Mouse (Mus musculus): Measurements from ENCODE around the gene D930020B18Rik. TPM values are rescaled to one million over a fixed set of nuclear protein-coding genes. Genes with fewer than 3 reads are reported as not detected.

The D930020B18Rik gene
- total and polyA plus RNA-seq, 3 experiments, result 0.61 to 0.65 TPM; not detected in 1

GRCm38 (mm10) chr10:121642054-121642947 lies 913 bp downstream of the D930020B18Rik start (continued):
- TF ChIP-seq HCFC1 (IDR thresholded peaks at IDR 0.05; ENCODE audit: low read depth, low read length) (no peak), NRF1 (IDR thresholded peaks at IDR 0.05; ENCODE audit: insufficient read depth, low read depth, low read length, poor library complexity, severe bottlenecking) (no peak), JUND (IDR thresholded peaks at IDR 0.05; ENCODE audit: low read depth, low read length) (no peak), TCF12 (IDR thresholded peaks at IDR 0.05; ENCODE audit: low read depth, low read length) (no peak), ZKSCAN1 (IDR thresholded peaks at IDR 0.05; ENCODE audit: low read depth, low read length) (no peak), MXI1 (IDR thresholded peaks at IDR 0.05; ENCODE audit: low read depth, low read length) (peak; percentile 74), ZNF384 (IDR thresholded peaks at IDR 0.05; ENCODE audit: low read depth, low read length) (no peak), KAT2A (conservative IDR thresholded peaks at IDR 0.05; ENCODE audit: low read depth, low read length) (no peak)

DNA sequence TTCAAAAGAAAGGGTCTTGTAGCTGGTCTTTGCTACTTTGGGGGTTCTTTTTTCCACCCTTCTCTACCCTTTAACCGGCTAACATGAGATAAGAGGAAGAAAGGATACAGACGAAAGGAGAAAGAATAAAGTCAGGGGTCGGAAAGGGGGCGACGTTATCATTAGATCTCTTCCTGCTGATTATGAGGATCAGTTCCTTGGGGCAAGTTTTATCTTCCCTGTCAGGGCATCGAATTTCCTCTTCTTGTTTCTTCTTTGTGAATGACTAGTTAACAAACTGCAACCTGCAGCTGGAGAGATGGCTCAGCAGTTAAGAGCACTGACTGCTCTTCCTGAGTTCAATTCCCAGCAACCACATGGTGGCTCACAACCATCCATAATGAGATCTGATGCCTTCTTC lies 4.9 kb downstream of the D930020B18Rik start:
- DNase-seq (ENCODE audit: low read depth, low spot score), result peak; percentile 76
- Histone ChIP-seq H3K36me3 (ENCODE audit: control insufficient read depth in 1 of 2, insufficient read depth in 2 of 2, low read length in 2 of 2) (peaks cover 0 to 24% of the 10 kb centered on the region in 2 experiments; a peak in 2 of 4 replicates), H3K79me2 (ENCODE audit: control insufficient read depth, insufficient read depth, low read length, poor library complexity) (peaks cover 8% of the 10 kb centered on the region), H3K9me3 (replicated peaks; ENCODE audit: insufficient read depth, low read length) (no peaks in the 10 kb centered on the region), H3K4me1 (ENCODE audit: control insufficient read depth in 1 of 2, insufficient read depth in 2 of 2, low read length in 2 of 2) (peaks cover 7 to 10% of the 10 kb centered on the region in 2 experiments), H3K9ac (ENCODE audit: control insufficient read depth, low read depth, low read length, poor library complexity, severe bottlenecking) (no peak overlapping the region), H3K4me3 (ENCODE audit: control insufficient read depth in 1 of 2, insufficient read depth in 1 of 2, low read depth in 2 of 2, low read length in 2 of 2) (no peak overlapping the region), H3K27me3 (ENCODE audit: control insufficient read depth in 1 of 2, insufficient read depth in 2 of 2, low read length in 2 of 2) (no peaks in the 10 kb centered on the region), H3K27ac (ENCODE audit: control insufficient read depth, low read depth, low read length) (peak overlapping the region; percentile 48; the same call in 1 of the 2 replicates)
- TF ChIP-seq HCFC1 (IDR thresholded peaks at IDR 0.05; ENCODE audit: low read depth, low read length), result no peak
- no peak; the same call in 1 of the 2 replicates for TF ChIP-seq MAFK (IDR thresholded peaks at IDR 0.05; ENCODE audit: borderline replicate concordance, low read depth, low read length)
- TF ChIP-seq NELFE (IDR thresholded peaks at IDR 0.05; ENCODE audit: low read depth, low read length), result no peak
- no peak for TF ChIP-seq ELF1 (IDR thresholded peaks at IDR 0.05; ENCODE audit: low read depth, low read length)
- peak in 1 of 3 experiments; percentile 9; a peak in 1 of 6 replicates for TF ChIP-seq CTCF (IDR thresholded peaks at IDR 0.05 in 2 of 3, conservative IDR thresholded peaks at IDR 0.05 in 1 of 3; ENCODE audit: control insufficient read depth in 1 of 3, insufficient read depth in 1 of 3, low read depth in 2 of 3, low read length in 3 of 3, poor library complexity in 1 of 3, severe bottlenecking in 1 of 3)
- TF ChIP-seq TAL1 (IDR thresholded peaks at IDR 0.05; ENCODE audit: low read length), result no peak
- TF ChIP-seq POLR2AphosphoS5 (IDR thresholded peaks at IDR 0.05; ENCODE audit: borderline replicate concordance, low read depth, low read length), result no peak
- no peak for TF ChIP-seq USF2 (IDR thresholded peaks at IDR 0.05; ENCODE audit: borderline replicate concordance in 1 of 2, insufficient read depth in 1 of 2, low read depth in 1 of 2, low read length in 2 of 2)
- no peak for TF ChIP-seq ZMIZ1 (IDR thresholded peaks at IDR 0.05; ENCODE audit: low read depth, low read length)
- peak; percentile 83 to 85 for TF ChIP-seq EP300 (IDR thresholded peaks at IDR 0.05; ENCODE audit: low read depth in 1 of 2, low read length in 2 of 2)
- TF ChIP-seq ETS1 (IDR thresholded peaks at IDR 0.05; ENCODE audit: low read depth, low read length), result 0 out of 2 replicates have a peak, but pooled peaks have one; percentile 34
- TF ChIP-seq BHLHE40 (IDR thresholded peaks at IDR 0.05; ENCODE audit: borderline replicate concordance, low read depth, low read length), result no peak
- peak; percentile 95 for TF ChIP-seq GATA1 (IDR thresholded peaks at IDR 0.05; ENCODE audit: low read depth, low read length)
- peak; percentile 78 for TF ChIP-seq TCF12 (IDR thresholded peaks at IDR 0.05; ENCODE audit: low read depth, low read length)
- TF ChIP-seq MEF2A (IDR thresholded peaks at IDR 0.05; ENCODE audit: extremely low read depth, insufficient replicate concordance, low read depth, low read length, poor library complexity, severe bottlenecking), result no peak
- TF ChIP-seq RCOR1 (IDR thresholded peaks at IDR 0.05; ENCODE audit: low read depth, low read length), result no peak
- 0 out of 2 replicates have a peak, but pooled peaks have one; percentile 19 for TF ChIP-seq MXI1 (IDR thresholded peaks at IDR 0.05; ENCODE audit: low read depth, low read length)
- no peak for TF ChIP-seq KAT2A (conservative IDR thresholded peaks at IDR 0.05; ENCODE audit: low read depth, low read length)
- TF ChIP-seq TBP (IDR thresholded peaks at IDR 0.05; ENCODE audit: low read depth, low read length), result no peak
- no peak for TF ChIP-seq SMC3 (IDR thresholded peaks at IDR 0.05; ENCODE audit: low read depth, low read length)
- TF ChIP-seq ZNF384 (IDR thresholded peaks at IDR 0.05; ENCODE audit: low read depth, low read length), result peak; percentile 62; the same call in 1 of the 2 replicates
- TF ChIP-seq MYB (IDR thresholded peaks at IDR 0.05; ENCODE audit: low read depth, low read length), result no peak
- TF ChIP-seq ZC3H11A (IDR thresholded peaks at IDR 0.05; ENCODE audit: low read depth, low read length), result no peak
- no peak for TF ChIP-seq CHD1 (IDR thresholded peaks at IDR 0.05; ENCODE audit: low read depth, low read length)
- no peak for TF ChIP-seq UBTF (IDR thresholded peaks at IDR 0.05; ENCODE audit: borderline replicate concordance, insufficient read depth, low read depth, low read length)
- TF ChIP-seq SIN3A (IDR thresholded peaks at IDR 0.05; ENCODE audit: low read length), result peak; percentile 72
- no peak for TF ChIP-seq MAZ (IDR thresholded peaks at IDR 0.05; ENCODE audit: low read depth, low read length)
- no peak for TF ChIP-seq MAX (IDR thresholded peaks at IDR 0.05; ENCODE audit: low read length)
